Mouse (Mus musculus) small intestine, adult 2 months (tissue): Measurements from ENCODE around the gene Rfx3.

Experiments used
- CTCF ChIP-seq: fragments of 200-500 bp; IDR thresholded peaks from 2 replicates; pipeline ENCODE4 v1.5.1; 2012; ENCODE audit warnings: low read depth, mild to moderate bottlenecking, control low read depth, inconsistent platforms, low read length, moderate library complexity, mixed read lengths; ENCODE audit not compliant: insufficient replicate concordance, insufficient read length; ENCODE audit errors: extremely low read depth
- POLR2A ChIP-seq: fragments of 200-500 bp; IDR thresholded peaks from 2 replicates; pipeline ENCODE4 v1.6.1; 2012; ENCODE audit warnings: low read depth, mild to moderate bottlenecking, control low read depth, inconsistent platforms, low read length, moderate library complexity

GRCm38 (mm10) chr19:28004190-28004589, 6.8 kb downstream of the Rfx3 start:
- TF ChIP-seq CTCF (no peak), POLR2A (no peak)
